Mouse (Mus musculus) erythroblast, embryonic 14.5 days (primary cell): Measurements from ENCODE around the gene Mlycd.

Source experiments
- GATA1 ChIP-seq: IDR thresholded peaks from 2 replicates; pipeline ENCODE4 v1.6.1; 2012; ENCODE audit warnings: low read length, inconsistent platforms, mixed read lengths
- TAL1 ChIP-seq: IDR thresholded peaks from 3 replicates; pipeline ENCODE4 v1.6.1; 2012; ENCODE audit warnings: low read length, inconsistent platforms, mixed read lengths

DNA sequence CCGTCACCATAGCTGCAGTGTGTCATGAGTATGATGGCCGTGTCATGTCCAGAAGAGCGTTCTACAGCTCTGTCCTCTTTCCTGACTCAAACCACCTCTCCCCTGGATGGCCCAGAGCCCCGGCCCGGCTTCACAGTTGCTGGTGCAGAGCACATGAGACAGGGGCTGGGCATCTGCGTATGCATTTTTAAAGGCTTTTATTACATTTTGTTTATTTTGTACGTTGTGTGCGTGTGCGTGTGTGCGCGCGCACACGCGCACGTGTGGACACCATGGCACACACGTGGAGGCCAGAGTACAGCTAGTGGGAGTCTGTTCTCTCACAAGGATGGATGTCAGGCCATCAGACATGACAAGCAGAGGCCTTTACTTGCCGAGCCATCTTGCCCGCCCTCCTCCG lies 43.0 kb upstream of the Mlycd start:
- TF ChIP-seq TAL1 (no peak), GATA1 (no peak)
